Mouse (Mus musculus) cerebellum, postnatal 14 days (tissue): ENCODE results near the gene Rpl23.
"Not testable (repeated sequence)": the region's sequence is repeated elsewhere in the genome, so short reads cannot be mapped to it uniquely, and the experiment has no call there.

Experiments
- DNase-seq, 2 experiments: peaks; one replicate each; pipeline ENCODE4 v3.0.0; 2021; ENCODE audit warnings: mixed read lengths in 2 of 2

The Rpl23 gene

DNA sequence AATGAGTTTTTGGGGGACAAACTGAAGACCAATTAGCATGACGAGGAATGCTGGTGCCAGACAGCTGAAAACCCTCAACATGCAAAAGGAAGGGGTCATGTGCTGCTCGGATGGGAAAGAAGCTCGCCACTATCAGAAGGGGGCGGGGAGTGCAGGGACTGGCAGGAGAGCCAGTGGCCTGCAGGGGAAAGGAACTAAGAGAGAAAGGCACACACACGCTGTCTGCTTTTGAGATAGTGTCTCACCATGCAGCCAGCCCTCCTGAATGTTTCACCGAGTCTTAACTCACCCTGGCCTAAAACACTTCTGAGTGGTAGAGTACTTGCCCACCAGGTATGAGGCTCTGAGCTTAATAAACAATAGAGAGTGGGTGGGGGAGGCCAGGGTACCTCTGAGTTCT, 23.3 kb downstream of the Rpl23 start:
- no peak for DNase-seq

DNA sequence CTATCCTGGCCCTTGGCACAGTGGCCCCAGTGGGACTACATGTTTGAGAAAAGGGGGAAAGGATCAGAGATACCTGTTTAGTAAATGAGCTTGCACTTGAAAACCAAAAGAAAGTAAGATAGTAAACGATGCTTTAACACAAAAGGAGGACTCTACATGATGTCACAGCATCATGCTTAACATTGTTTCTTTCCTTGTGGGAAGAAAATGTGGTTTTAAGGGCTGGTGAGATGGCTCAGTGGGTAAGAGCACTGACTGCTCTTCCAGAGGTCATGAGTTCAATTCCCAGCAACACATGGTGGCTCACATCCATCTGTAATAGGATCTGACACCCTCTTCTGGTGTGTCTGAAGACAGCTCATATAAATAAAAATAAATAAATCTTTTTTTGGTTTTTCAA, 24.1 kb downstream of the Rpl23 start:
- DNase-seq = no peak

DNA sequence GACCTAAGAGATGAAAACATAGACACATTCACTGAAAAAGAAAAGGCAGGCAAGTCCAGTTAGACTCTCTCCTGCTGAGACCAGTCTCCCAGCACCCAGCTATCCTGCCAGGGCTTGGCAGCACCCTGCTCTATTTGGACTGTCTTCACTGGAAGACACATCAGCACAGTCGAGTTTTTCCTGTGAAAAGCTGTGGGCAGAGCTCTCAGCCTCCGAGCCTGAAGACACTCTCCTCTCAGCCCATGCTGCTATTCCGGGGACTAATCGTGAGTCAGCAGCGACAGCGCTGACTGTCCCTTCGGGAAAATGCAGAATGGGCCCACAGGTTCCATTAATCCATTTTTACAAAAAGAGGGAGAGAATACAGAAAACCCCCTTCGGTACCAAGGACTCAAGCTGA, 29.0 kb downstream of the Rpl23 start:
- no peak for DNase-seq

DNA sequence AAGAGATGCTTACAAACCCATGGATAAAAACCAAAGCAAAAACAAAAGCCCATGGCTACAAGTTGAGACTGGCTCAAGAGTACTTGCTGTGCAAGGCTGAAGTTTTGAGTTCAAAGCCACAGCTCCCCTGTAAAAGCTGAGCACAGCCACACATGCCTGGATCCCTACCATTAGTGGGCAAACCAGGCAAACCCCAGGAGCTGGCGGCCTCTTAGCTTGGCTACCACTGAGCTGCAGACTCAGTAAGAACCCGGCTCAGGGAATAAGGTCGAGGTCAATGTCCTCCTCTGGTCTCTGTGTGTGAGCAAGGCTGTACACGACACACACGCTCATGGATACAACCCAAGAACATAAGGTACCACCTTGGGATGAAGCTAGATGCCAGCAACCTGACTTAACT, 33.7 kb downstream of the Rpl23 start:
- no peak for DNase-seq

DNA sequence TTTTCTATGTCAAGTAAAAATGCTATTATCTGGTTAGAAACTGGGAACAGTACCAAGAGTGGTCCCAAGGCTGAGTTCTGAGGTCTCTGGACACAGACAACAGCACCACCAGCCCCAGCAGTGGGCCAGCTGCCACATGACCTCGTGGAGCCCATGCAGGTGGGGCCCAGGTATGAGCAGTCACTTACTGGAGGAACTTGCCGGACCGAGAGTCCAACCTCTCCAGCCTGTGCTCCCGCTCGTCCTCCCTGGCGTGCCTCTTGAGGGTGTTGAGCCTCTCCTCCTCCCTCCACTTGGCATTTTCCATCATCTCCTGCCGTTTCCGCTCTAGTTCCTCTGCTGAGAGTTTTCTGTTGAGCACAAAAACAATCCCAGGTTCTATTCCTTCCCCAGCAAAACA, 34.5 kb downstream of the Rpl23 start:
- DNase-seq = no peak

DNA sequence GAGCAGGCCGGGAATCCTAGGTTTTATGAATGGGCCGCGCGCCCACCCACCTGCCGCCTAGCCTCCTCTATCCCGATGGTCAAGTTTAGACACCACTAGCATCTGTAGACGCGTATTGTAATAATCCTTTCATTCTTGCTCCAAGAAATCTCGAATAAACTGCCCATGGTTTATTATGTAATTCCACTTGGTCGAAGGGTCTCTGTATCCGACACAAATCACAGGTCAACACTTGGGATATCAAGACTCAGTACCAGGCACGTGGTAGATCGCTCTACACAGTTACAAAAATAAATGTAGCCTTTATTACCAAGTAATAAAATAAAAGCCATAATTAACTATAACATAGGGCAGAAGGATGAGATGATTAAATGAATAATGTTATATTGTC, 36.9 kb downstream of the Rpl23 start:
- DNase-seq = no peak

DNA sequence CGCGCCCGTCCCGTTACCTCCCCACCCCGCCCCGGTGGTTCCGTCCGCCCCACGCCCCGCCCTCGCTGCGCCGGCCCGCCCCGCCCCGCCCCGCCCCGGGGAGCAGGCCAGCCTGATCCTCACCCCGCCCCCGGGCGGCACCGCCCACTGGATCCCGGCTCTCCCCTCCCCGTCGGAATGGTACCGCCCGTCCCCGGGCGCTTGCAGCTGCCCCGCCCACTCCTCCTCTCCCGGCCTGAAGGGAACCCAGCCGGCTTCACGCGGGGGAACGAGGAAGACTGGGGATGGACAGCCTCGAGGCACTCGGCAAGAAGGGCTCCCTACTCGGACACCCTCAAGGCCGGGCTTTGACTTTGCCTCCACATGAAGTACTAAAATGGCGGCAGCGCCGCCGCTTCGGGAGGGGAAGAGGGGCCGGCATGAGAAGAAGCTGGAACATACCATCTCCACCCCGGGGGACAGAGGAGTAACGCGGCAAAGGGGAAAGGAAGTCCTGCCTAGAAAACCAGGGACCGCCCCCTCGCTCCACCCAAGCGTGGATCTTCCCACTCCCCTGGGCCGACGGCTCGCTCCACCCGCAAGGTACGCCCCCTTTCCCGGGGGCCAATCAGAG, 37.4 kb downstream of the Rpl23 start:
- peak; percentile 99 for DNase-seq

DNA sequence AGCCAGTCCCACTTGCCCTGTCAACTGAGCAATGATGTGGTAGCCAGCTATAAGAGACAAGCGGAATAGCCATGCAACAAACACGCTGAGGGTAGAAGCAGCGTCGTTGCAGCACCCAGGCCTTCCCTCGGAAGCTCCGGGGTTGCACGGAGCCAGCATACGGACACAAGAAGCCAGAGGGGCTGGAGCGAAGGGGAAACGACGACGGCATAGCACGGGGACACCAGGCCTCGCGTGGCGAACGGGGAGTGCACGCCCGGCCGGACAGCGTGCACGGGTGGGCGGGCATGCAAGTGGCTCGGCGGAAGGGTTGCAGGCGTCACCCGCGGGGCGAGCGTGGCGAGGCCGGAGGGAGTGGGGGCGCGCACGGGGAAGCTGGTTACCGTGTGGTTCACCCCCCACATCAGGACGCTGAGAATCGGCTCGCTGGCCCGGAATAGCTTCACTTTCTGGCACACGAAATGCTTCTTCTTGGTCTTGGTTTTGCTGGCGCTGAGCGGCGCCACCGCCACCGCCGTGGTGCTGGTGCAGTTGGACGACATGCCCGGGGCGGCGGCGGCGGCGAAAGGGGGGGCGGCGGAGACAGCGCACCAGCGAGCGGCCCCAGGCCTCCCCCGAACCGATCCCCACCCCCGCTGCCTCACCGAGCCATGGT, 38.0 kb downstream of the Rpl23 start, which contains the start of gene Pip4k2b:
Gene Pip4k2b, minus strand, starts transcription at position 642 of the 655 bp plus-strand sequence.
- peak in 1 of 2 experiments; percentile 76 for DNase-seq

DNA sequence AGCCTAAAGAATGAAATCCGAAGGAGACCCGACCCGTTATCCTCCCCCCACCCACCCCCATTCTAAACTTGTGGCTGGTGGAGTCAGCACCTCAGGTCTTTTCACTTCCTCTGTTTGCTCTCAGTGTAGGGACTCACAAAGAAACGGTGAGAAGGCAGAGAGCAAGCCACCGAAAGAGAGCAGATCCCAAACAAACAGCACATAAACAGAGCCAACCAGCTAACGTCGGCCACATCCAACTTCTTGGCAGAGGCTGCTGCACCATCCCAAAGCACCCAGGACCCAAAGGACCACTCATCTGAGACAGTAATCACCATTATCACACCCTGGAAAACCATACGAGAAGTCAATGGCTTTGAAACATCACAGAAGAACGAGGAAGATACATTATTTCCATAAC, 38.8 kb downstream of the Rpl23 start:
- DNase-seq = no peak

DNA sequence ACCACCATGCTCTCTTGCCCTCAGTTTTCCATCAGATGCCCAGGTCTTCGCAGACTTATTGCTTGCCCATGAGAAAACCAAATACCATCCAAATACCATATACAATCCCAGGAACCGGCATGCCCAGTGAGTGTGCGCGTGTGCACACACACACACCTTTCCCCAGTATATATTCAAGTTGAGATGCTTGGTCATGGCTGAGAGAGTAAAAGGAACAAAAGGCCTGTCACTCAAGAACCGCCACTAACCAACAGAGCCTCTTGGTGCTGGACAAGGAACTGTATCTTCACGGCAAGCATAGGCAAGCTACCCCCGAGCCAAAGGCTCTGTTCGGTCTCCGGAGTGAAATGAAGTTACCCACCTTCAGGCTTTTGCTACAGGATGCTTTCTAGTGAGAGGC, 39.6 kb downstream of the Rpl23 start:
- no peak for DNase-seq

DNA sequence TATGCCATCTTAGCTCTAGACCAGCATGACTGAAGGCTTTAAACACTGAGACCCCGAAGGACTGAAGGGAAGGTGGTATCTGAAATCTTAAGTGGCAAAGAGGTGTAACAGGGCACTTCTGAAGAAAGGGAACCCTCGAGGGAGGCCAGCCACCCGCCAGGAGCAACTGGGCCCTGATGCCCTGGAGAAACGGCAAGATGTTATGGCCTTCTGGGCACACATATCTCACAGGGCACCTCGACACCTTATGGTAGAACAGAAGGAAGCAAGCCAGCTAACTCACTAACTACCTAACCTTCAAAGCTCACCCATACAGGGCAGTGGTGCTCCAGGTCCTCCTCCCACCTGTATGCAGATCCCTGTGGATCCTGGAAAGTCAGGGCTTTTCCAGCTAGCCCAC, 40.1 kb downstream of the Rpl23 start:
- DNase-seq = no peak

DNA sequence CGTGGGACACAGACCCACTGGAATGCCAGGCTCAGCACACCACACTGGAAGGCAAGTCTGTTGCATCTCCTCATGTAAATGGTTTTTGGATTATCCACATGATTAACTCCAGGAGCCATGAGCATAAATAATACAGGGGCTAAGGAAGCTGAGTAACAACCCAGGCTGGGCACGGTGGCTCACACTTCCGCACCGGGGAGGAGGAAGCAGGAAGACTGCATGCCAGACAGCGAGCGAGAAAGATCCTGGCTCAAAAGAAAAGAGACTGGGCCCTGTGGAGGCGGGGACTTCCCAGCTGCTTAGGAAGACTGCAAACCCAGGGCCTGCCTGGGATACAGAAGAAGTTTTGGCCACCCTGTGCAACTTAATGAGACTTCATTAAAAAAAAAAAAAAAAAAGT, 42.0 kb downstream of the Rpl23 start:
- no peak for DNase-seq

DNA sequence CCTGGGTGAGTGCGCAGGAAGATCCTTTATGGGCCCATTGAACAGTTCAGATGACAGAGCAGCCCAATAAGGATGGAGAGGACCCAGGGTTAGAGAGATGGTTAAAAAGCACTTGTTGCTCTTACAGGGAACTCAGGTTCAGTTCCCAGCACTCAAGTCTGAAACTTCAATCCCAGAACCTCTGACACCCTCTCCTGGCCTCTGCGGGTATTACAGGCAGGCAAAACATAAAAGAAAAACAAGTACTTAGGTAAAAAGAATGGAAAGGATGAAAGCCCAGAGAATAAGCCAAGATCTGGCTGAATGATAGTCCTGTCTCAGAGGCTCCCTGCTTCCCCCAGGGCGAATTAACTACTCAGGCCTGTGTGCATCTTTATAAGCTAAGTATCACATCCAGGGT, 43.1 kb downstream of the Rpl23 start:
- DNase-seq = no peak

DNA sequence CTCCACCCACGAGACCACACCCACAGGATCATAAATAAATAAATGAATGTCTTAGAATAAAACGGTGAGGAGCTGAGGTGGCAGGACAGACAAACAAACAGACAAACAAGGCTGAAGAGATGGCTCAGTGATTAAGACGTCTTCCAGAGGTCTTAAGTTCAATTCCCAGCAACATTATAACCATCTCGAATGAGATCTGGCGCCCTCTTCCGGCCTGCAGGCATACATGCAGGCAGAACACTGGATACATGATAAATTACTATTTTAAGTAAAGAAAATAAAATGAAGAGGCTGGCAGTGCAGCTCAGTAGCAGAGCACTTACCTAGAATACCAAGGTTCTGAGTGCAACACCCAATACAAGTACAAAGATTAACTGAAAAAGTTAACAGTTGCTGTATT, 43.5 kb downstream of the Rpl23 start:
- no peak for DNase-seq

DNA sequence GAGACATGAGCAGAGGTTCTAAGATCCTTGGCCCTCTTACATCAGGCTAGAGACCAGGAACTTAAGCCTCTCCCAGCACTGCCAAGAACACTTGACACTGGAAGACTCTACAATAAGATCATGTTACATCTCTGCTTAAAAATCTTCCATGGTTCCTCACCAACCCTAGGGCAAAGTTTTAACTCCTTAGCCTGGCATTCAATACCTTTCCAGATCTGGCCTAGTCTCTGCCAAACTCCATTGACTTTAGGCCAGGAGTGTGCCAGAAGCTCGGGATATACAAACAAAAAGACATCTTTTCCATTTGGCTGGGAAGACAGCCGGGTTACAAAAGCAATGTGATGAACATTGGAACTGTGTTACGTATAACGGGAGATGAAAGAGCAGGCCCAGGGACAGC, 44.6 kb downstream of the Rpl23 start:
- no peak for DNase-seq

DNA sequence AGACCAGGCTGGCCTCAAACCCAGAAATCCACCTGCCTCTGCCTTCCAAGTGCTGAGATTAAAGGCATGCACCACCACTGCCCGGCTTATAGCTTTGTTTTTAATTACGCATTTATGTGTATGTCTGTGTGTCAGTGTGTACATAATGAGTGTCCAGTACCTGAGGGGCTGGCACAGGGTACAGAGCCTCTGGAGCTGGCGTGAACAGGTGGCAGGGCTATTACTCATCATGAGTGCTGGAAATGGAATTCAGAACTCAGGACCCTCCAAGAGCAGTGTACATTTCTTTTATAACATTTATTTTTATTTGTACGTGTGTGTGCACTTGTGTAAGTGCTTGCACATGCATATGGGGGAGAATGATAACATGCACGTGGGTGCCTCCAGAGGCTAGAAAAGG, 45.6 kb downstream of the Rpl23 start:
- DNase-seq = no peak

DNA sequence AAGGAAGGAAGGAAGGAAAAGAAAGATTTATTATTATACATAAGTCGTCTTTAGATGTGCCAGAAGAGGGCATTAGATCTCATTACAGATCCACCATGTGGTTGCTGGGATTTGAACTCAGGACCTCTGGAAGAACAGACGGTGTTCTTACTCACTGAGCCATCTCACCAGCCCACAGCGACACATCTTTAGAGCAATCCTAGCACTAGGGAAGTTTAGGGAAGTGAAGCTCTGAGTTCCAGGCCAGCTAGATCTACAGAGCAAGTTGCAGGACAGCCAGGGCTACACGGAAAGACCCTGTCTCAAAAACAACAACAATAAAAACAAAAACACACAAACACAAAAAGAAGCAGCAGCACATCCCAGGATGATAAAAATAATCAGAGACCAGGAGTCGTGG, 47.4 kb downstream of the Rpl23 start:
- not testable (repeated sequence) for DNase-seq

DNA sequence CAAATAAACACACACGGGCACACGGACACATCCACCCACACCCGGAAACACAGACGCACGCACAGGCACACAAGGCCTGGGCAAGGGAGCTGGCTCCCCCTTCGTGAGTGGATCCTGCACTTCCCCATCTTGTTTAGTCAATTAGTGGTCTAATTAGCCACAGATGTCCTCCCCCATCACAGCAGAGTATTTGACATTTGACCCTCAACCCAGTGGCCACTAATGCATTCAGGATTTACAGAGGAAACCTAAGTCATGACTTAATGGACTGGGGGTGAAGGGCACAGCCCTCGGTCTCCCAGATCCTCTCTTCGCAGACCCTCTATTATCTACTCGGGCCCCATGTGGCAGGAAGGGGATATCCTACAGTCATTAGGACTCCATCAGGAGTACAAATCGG, 48.5 kb downstream of the Rpl23 start:
- DNase-seq = no peak

DNA sequence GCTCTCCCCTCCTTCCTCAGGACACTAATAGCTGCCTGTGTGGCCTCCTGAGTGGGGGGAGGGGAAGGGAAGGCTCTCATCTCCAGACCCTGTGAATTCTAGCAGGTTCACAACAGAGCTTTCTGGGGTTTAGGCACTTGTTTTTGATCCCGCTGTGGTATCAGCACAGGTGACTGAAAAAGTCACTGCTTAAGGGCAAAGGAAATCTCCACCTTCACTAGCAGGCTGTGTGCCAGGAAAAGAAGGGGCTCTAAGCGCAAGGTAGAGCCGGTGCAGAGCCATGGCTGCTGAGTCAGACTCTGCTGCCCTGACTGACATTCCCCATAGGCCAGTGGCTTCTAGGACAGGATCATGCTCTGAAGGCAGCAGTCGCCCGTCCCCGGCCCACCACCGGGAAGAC, 53.5 kb downstream of the Rpl23 start:
- no peak for DNase-seq

DNA sequence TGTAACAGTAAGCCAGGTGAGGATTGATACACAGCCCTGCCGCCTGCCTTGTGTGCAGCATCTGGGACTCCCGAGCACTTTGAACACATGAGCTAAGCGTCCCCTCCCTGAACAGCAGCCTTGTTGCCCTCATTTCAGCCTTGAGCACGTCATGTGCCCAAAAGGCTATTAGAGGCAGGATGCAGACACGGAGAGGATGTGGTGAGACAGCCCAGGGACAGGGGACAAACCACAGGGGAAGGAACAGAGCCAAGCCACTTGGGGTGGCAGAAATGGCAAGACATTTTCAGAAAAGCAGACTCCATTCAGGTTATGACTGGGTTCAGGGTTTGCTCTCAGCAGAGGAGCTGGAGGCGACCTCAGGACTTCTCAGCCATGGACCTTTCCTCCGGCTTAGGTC, 53.9 kb downstream of the Rpl23 start:
- DNase-seq = no peak
